Mouse (Mus musculus) ZHBTc4 (cell line): Measurements from ENCODE around the gene Birc5.

ENCODE experiments used
- DNase-seq: peaks from one replicate; pipeline ENCODE4 v3.0.0-alpha.2; 2011; ENCODE audit warnings: low read depth, low spot score

The Birc5 gene

GRCm38 (mm10) chr11:117855360-117855759 is 6.3 kb downstream of the Birc5 start:
- DNase-seq = no peak

DNA sequence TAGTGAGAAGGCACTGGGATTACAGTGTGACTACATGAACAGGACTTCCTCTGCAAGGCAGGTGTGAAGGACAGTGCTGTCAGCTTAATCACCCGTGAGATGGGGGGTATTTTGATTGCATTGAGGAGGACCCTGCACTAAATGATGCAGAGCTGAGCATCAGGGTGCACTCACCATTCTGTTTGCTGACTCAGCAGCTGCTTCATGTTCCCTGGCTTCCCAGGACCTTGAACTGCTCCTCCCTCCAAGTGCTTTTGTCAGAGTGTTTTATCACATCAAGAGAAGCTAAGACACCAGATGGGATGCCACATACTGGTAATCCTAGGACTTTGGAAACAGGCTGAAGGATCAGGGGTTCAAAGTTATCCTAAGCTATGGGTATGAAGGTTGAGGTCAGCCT is 6.9 kb downstream of the Birc5 start:
- no peak for DNase-seq

DNA sequence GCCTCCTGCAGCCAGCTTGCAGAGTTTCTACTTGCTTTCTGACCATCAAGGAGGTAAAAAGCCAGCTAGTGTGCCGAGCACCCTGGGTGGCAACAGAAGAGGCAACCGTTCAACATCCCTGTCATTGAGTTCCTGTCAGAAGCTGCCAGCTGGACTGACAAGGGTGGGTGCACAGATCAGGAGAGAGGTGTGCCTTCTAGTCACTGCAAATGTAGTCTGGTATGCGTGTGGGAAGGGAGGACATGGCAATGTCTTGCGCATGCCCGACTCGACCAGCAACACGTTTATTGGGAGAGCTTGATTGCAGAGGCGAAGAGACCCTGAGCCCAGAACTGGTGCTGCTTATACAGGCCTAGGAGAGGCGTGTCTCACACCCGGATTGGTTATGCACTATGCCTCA is 8.4 kb downstream of the Birc5 start:
- no peak for DNase-seq

- no peak for DNase-seq
Observed at GRCm38 (mm10) chr11:117858392-117858791, 9.3 kb downstream of the Birc5 start.

- DNase-seq = no peak
Observed at GRCm38 (mm10) chr11:117860601-117861000, 11.6 kb downstream of the Birc5 start, which contains the start of gene Tmem235. Gene Tmem235 (plus strand): TSS chr11:117860752.

DNA sequence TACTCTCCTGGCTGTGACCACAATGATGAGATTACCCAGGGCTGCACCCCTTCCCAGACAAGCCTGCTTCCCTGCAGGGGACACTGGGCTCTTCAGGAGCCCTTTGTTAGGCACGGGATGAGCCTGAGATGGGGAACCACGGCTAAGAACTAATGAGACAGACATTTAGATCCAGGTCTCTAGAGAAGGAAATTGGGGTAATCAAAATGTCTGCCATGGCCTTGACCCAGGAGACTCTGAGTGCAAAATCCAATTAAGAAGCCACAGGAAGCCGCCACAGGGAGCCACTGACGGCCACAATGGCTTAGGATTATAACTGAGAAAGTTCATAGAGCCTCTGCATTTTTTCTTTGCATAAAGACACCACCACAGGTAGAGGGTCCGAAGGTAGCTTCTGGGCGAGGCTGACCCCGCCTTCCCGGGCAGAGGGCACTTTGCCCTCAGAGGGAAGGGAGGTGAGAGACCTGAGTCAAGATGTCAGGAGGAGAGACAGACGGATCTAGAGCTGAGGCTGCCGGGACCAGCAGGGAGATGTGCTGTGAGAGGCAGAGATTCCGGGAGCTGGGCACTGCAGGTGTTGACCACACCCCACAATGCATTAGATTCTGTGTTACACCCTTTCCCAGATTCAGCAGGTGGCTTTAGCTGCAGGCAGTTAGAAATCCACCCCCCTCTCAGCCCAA is 14.3 kb downstream of the Birc5 start:
- DNase-seq = peak; percentile 54

DNA sequence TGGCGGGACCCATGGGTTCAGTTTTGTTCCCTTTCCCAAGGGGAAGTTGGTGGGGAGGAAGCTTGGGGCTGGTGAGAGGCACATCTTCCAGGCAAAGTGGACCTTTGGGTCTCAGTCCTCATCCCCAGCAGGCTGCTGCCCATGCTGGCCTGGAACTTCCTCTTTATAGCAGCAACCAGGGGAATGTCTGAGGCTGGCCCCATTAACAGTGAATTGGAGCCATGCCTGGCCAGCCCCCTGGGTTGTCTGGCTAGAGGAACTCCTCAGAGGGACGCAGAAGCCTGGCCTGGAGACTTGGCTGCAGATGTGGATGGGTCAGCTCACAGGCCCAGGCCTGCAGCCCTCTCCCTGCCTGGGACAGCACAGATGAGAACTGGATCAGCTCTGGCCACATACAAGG is 15.8 kb downstream of the Birc5 start:
- no peak for DNase-seq

DNA sequence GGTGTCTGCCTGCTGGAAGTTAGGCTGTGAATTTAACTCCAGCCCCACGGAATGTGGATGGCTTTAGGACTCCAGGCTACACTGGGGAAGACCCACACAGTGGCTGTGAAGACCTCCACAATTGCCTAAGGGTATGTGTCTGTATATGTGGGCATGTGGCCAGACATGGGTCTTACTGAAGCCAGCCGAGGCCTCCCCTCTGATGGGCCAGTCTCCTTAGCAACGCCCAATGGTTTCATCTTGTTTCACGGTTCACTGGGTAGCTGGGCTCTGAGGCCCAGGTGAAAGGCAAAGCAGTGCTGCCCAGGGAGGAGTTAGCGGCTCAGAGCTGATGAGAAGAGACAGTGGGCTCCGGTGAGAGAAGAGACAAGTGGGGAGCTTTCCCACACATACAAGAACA is 16.9 kb downstream of the Birc5 start:
- no peak for DNase-seq

- DNase-seq = peak; percentile 90
Observed at GRCm38 (mm10) chr11:117870688-117871365, 21.8 kb downstream of the Birc5 start.

DNA sequence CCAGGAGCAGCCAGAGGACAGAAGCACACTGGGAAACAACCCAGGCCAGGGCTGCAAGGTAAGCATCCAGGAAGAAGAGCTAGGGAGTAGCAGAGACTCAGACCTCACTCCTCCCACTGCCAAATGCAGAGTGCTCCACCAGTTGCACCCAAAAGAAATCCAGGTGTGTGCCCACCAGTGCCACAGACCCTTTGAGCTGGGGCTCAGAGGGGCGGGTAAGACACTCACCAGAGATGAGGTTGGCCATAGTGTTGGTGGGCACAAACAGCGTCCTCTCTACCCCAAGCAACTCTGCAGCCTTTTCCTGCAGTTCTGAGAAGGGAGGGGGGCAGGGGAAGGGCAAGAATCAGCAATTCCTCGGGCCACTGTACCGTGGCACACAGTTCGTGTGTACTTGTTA is 22.3 kb downstream of the Birc5 start:
- no peak for DNase-seq

DNA sequence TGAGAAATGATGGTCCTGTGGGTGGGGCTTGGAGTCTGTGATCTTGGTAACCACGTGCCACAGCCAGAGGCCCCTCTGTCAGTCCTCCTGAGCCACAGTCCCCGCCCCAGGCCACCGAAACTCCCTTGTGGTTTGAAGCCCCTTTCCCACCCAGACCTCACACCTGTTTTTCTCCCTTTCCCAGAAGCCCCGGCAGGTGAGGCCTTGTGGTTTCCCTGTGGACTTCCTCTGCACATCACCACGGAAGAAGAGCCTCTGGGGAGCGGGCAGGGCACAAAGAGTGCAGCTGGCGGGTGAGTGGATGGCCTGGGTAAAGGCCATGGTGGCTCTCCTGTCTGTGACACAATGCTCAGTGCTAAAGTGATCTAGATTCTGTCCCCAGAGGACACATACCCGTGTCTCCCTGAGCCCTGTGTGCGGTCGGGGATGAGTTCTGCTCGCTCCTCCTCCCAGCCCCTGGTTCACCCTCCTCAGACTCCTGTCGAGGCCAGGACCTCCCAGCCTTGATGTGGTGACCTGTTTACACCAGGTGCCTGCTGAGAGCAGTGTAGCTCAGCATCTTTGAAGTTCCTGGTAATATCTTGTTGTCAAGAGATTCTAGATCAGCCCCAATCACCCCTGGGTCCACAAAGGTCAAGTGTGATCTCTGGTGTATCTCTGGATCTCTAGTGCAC is 23.0 kb downstream of the Birc5 start:
- no peak for DNase-seq

DNA sequence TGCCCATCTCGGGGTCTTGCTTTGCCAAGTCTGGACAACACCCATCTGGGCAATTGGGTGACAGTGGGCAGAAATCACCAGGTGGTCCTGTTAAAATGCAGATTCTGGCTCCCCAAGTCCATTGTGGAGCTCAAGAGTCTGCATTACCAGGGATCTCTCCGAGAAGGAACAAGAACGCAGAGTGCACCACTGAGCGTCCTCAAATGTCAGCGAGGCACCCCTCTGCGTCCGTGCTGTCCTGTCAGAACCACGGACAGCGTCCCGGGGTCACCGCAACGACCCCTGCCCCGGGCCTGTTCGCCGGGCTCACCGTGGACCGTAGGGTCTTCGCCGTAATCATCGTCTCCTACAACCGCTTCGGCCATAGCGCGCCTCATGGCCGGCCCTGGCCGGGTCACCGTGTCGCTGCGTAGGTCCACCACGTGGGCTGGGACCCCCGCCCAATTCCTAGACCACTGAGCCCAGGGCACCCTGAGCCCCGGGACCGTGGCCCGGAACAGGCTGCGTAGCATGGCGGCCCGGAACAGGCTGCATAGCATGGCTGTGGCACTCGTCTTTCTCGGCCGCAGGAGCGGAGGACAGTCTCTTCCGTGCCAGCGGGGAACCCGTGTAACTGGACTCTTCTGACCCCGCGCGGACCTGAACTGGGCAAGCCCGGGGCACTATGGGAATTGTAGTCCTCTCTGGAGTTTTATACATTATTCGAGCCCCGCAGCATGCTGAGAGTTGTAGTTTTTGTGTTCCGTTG is 24.0 kb downstream of the Birc5 start, which contains the start of gene Tha1:
Gene Tha1 (minus strand): TSS at position 621 of the 748 bp plus-strand sequence.
- DNase-seq = no peak

- DNase-seq = peak; percentile 73
Observed at GRCm38 (mm10) chr11:117874419-117874818, 25.4 kb downstream of the Birc5 start.

DNA sequence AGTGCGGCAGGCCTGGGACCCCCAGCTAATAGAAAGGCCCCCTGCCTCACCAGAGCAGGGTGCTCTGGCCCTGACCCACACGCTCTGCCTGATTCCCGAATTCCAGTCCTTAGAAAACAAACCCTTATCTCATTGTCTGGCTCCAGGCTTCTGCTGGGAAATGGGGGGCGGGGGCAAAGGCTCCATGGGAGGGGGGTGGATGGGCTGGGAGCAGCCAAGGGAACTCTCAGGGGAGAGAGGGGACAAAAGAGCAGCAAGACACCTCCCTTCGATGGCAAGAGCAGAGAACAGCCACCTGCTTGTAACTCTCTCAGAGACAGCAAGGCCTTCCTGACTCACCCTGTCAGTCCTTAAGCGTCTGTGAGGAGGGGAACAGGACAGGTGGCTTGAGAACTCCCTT is 26.6 kb downstream of the Birc5 start:
- peak; percentile 76 for DNase-seq

- no peak for DNase-seq
Observed at GRCm38 (mm10) chr11:117877917-117878745, 29.1 kb downstream of the Birc5 start.

DNA sequence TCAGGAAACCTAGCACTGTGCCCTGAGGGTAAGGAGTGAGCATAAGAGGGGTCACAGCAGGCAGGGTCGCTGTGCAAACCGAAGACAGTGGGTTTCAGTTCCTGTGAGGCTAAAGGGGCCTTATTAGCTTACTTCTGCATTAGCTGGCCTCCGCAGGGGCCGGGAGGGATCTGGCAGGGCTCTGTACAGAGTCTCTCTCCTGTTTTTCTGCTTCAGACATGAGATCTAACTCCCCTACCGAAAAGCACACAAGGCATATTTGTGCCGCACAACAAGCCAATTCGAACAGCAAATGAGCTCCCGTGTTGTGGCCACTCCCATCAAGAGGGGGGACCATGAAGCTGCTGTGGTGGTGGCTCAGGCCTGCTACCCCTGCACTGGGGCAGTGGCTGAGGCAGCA is 29.8 kb downstream of the Birc5 start:
- DNase-seq = no peak

- peak; percentile 69 for DNase-seq
Observed at GRCm38 (mm10) chr11:117879676-117880075, 30.6 kb downstream of the Birc5 start.

- no peak for DNase-seq
Observed at GRCm38 (mm10) chr11:117880336-117880976, 31.4 kb downstream of the Birc5 start.

GRCm38 (mm10) chr11:117880977-117881358 is 31.9 kb downstream of the Birc5 start:
- no peak for DNase-seq

DNA sequence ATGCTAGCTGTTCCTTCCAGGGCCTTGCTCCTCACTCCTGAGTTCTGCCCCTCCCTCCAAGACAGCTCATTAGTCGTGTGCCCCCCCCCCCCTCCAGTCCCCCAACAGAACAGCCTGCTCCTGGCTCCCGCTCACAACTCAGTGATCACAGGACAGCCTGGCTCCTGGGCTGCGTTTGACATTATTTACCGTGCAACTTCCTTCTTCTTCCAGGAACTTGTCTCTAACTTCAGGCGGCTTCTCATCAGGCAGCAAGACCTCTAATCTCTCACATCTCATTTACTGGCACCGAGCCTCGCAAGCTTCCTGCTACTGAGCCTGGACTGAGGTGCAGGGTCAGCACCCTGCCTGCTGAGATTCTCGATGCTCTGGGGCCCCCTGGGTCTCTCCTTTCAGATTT is 32.7 kb downstream of the Birc5 start:
- no peak for DNase-seq

- no peak for DNase-seq
Observed at GRCm38 (mm10) chr11:117882208-117882607, 33.2 kb downstream of the Birc5 start.
